Mouse (Mus musculus): ENCODE data around the gene Zcchc17.
A peak's percentile ranks its signal among the peaks of the same experiment; 100 is the strongest.

The Zcchc17 gene

DNA sequence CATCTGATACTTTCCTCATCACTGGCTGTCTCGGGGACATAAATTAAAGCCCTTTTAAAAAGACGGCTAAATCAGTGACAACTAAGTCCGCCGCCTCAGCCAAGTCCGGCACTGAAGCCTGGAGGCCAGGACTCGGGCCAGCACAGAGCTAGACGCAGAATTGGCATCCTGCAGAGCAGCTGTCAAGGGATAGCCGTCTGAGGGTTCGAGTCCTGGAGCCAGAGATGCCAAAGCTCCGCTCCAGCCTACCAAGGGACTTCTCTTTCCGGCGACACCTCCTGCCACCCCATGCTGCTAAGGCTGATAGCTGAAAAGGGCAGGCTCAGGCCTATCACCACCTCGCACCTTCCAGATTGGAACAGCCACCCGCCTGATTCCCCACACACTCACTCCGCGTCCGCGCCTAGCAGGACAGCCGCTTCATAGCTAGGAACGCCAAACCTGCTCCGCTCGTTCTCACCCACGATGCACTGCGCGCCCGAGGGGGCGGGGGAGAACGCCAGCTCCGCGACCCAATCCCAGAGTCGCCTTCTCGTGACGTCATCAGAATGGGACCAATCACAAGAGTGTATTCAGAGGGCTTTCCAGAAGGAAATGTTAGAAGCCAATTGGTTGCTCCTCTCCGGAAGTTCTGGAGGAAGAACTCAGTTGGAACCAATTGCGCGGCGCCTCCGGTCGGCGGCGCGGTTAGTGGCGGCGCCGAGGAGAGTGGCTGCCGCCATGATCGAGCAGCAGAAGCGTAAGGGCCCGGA, at the start of gene Zcchc17, which contains the start of gene Snrnp40:
Gene Zcchc17, minus strand, starts transcription at position 458 of the 752 bp plus-strand sequence.
Gene Snrnp40, plus strand, starts transcription at position 647 of the 752 bp plus-strand sequence.
- DNase-seq, result peak; percentile 99

DNA sequence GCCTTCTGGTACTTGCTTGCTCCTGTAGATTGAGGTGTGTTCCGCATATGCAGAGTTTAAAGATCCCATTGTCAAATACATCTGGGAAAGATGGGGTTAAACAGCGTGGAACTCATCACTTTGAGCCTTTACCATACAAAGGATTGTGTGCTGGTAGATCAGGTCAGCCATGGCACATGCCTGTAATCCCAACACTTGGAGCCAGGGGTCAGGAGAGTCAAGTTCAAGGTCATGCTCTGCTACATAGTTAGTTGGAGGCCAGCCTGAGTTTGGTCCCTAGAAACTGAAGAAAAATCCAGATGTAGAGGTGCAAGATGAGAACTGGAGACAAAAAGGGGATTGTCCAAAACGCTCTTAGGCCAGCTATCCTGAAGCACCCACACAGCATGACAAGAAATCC, 31.5 kb upstream of the Zcchc17 start:
- no peak for DNase-seq

DNA sequence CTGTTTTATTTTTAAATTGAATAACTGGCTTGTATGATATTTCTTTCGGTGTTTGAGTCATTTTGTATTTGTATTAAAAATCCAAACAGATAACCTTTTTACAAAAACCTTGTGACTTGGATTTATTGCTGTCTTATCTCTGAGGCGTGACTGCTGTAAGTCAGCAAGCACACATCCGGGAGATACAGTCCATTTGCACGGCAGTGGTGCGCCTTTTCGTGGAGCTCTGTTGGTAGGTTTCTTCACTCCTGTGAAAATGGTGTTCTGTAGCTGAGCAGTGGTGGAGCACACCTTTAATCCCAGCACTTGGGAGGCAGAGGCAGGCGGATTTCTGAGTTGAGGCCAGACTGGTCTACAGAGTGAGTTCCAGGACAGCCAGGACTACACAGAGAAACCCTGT, 30.2 kb upstream of the Zcchc17 start:
- DNase-seq, result no peak

DNA sequence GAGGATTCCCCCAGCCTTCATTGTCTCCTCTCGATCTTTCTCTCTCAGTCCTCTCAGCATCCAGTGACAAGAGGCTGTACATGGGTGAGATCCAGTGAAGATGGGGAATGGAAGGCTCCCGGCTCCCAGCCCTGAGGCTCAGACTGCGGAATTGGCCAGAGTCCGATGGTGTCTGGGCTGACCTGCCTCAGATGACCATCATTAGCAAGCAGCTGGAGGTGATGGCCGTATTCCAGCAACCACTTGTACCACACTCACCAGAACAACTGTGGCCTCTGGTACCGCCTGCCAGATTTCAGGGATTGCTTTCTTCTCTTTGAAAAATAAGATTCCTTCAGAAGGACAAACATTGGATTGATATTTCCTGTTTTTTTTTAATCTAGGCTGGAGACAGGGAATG, 29.8 kb upstream of the Zcchc17 start:
- DNase-seq, result peak; percentile 65

DNA sequence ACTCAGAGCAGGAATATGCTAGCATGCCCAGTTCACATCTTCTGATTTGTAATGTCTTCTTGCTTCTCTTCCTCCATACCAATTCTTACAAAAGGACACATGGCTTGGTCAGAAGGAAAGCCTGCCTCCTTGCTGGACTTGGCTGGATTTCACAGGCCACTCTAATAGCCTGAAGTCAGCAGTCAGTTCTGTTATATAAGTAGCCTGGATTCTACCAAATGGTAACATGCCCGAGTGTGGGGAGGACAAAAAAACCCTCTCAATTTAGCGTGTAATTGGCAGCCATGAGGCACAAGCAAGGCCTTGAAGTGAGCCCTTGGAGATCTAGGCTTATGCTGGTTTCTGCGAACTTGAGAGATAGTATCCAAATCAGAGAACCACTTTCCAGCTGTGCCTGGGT, 27.5 kb upstream of the Zcchc17 start:
- DNase-seq, result no peak

DNA sequence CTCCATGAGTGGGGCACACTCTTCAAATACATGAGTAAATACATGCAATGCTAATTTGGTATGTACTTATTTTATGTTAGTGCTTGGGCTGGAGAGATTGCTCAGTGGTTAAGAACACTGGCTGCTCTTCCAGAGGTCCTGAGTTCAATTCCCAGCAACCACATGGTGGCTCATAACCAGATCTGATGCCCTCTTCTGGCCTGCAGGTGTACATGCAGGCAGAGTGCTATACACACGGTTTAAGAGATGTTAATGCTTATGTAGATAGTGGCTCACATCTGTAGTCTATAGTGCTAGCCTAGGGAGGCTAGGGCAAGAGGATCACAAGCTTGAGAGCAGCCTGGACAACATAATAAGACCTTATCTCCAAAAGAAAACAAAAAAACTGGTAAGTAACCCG, 20.7 kb upstream of the Zcchc17 start:
- no peak for DNase-seq

DNA sequence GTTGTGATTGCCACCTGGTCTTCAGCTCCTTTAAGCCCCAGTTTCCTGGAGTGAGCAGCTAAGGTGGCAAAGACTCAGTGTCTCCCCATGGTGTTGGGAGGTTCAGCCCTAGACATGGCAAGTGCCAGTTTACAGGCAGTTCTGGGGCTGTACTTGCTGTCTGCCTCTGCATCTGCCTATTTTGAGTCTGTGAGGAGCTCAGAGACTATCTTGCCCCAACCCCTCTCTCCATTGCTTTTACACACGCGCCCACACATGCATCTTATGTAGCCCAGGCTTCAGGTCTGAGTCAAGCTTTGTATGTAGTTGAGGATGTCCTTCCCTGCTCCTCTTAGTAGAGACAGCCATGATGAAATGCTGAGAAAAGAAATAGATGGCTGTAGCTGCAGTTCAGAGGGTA, 19.4 kb upstream of the Zcchc17 start:
- no peak for DNase-seq

DNA sequence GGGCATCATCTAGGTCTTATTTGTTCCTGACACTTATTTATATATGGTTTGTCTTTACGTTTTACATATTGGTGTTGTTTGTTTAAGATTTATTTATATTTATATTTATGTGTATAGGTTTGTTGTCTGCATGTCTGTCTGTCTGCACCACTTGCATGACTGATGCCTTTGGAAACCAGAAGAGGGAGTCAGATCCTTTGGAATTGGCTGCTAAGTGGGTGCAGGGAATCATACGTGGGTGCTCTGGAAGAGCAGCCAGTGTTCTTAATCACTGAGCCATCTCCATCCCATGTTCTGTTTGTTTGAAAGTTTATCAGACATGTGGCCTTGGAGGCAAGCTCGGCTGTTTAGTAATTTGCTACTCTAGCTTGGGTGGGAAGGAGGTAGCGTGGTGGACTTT, 17.8 kb upstream of the Zcchc17 start:
- no peak for DNase-seq

DNA sequence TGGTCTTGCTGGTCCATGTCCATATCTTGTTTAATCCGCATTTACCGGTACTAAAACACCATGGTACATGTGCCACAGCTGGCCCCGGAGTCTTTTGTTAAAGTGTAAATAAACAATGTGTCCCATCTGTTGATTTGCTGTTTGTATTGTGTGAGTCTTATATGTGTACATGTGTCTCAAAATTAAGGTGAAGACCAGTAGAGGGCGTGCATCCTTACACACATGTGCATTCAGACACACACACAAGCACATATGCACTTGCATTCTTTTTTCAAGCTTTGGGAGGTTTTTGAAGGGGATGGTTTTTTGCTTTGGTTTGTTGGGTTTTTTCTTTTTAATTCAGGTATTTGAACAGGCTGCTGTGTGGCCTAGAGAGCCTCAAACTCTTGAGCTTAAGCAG, 16.9 kb upstream of the Zcchc17 start:
- DNase-seq, result no peak

DNA sequence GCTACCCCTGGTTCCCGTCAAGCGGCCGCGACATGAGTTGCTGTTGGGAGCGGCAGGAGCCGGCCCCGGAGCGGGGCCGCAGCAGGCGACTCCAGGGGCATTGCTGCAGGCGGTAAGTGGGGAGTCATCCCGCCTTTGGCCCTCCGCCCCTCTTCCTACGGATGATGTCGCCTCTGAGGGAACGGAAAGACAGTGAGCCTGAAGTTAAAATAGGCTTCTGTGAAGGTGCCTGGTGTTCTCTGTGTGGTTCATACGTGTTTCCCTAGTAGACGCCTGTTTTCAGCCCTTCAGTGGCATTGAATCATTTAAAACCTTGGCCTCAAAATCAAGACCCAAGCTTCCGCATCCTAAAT, 471 bp upstream of the Zcchc17 start:
- no peak for DNase-seq

DNA sequence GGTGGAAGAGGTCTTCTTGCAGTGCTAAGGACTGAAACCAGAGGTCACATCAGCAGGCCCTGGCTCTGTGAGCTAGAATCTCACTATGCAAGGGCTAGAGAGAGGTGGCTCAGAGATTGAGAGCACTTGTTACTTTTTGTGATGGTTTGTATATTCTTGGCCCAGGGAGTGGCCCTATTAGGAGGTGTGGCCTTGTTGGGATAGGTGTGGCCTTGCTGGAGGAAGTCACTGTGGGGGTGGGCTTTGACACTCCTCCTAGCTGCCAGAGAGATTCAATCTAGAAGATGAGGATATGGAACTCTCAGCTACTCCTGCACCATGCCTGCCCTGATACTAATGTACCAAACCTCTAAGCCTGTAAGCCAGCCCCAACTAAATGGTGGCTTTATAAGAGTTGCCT, 1.8 kb downstream of the Zcchc17 start:
- no peak for DNase-seq

DNA sequence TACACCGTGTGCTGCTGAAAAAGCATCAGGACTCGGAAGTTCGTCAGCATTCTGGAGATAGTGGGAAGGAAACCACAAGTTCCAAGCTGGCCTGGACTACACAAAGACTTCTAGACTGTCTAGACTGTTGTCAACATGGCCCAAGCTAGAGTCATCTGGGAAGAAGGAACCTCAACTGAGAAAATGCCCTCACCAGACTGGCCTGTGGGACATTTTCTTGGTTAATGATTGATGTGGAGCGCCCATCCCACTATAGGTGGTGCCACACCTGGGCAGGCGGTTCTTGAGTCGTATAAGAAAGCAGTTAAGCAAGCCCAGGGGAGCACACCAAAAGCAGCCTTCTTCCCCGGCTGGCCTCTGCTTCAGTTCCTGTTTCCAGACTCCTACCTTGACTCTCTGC, 7.2 kb downstream of the Zcchc17 start:
- no peak for DNase-seq

DNA sequence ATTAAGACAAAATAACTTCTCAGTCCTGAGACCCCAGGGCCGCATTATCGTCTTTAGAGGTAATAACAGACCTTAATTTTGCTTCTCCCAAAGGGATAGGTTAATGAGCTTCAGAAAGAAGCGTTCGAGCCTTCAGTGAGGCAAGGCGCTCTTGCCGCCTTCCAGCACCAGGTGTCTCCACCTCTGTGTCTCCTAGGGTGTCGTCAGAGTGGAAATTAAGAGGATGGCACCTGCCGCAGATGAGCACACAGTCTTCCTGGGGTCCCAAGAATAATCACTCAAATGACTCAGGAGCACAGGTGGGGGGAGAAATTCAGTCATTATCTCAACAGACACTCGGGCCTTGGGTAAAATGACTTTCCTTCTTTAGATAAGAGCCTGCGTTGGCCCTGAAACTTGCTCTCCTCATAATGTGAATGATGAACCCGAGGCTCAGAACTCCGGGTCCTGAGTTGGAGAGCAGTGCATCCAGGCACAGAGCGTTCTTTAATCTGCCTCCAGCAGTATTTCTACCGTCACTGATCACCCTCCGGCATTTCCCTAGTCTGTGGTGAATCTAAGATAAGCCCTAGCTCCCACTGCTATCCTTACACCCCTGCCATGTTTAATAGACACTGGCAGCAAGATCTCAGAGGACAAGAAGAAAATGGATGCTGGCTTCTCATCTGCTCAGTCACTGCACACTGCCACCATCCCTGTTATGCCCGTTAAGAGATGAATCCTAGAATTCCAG, 8.9 kb downstream of the Zcchc17 start:
- DNase-seq, result no peak

DNA sequence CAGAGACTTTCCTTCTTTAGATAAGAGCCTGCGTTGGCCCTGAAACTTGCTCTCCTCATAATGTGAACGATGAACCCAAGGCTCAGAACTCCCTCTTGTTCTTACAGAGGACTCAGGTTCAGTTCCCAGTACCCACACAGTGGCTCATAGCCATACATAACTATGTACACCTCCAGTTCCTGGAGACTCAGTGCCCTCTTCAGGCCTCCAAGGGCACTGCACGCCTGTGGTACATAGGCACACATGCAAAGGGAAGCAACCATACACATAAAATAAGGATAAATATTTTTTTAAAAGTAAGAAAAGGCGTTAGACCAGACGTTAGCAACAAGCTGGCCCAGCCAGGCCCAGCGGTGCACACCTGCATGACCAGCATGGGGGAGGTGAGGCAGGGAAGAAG, 10.1 kb downstream of the Zcchc17 start:
- no peak for DNase-seq

DNA sequence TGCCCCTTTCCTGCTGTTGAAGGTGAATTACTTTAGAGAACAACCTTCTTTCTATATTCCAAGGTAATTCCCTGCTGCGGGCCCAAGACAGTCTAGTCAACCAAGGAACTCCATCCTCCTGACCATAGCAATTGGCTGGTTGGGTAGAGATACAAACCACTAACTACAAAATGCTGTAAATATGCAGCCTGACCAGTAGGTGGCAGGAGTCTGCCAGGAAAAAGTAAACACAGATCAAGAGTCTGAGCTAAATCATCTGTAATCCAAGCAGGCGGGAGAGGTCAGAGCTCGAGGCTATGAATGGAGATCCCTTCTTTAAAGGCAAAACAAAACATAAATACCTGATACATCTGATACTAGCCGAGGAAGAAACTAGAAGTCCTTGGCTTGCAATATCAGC, 18.1 kb downstream of the Zcchc17 start:
- DNase-seq, result peak; percentile 58

DNA sequence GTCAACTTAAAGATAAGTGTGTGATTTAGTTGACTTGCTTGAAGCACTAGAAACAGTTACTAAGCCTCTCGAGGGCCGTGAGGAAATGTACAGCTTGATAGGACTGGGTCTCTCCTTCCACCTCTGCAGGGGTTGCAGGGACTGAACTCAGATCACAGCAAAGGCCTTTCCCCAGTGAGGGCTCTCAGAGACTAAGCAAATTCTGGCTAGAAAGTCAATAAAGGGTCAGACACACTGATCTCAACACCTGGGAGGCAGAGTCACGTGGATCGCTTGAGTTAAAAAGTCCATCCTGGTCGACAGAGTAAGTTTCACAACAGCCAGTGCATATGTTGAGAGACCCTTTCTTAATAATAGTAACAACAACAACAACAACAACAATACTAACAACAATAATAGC, 23.9 kb downstream of the Zcchc17 start:
- no peak for DNase-seq

DNA sequence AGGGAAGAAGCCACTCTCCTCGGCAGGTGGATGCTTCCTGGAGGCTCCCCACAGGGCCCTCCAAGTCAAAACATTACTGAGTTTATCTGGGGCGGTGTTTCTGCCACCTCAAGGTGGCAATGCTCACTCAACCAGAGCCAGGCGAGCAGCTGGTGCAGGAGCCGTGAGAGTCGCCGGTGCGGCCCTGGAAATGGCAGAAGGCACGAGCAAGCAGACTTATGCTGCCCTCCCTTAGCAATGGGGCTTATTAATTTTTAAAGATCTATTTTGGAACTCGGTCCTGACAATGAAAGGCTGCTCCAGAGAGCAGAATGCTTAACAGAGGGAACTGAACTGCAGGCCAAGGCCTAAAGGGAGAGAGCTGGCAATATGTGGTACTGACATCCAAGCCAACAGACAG, 32.4 kb downstream of the Zcchc17 start:
- DNase-seq, result no peak

DNA sequence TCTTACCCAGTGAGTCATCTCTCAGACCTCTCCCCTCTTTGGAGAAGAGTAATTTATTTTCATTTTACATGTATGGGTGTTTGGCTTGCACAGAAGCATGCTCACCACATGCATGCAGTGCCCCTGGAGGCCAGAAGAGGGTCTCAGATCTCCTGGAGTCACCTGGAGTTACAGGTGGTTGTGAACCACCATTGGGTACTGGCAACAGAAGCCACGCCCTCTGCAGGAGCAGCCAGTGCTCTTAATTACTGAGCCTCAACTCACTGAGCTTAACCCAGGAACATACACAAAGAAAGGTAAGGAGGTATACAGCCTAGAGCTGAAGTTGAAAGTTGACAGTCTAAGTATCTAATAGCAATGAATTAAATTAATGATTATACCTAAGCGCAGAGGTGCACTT, 34.3 kb downstream of the Zcchc17 start:
- DNase-seq, result no peak

DNA sequence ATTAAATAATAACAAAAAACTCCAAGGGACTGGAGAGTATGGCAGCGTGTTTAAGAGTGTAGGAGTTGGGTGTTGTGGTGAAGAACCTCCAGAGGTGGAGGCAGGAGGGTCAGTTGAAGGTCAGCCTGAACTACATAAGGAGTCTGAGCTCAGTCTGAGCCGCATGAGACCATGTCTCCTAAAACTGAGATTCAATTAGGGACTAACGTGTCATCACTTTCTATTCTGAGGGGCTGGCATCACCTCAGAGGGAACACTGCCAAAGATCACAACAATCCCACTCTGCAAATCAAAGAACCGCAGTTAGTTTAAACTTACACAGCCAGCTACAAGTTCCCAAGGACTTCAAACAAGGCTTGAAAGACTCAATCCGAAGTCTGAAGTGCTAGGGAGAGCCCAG, 36.1 kb downstream of the Zcchc17 start:
- peak; percentile 14 for DNase-seq

DNA sequence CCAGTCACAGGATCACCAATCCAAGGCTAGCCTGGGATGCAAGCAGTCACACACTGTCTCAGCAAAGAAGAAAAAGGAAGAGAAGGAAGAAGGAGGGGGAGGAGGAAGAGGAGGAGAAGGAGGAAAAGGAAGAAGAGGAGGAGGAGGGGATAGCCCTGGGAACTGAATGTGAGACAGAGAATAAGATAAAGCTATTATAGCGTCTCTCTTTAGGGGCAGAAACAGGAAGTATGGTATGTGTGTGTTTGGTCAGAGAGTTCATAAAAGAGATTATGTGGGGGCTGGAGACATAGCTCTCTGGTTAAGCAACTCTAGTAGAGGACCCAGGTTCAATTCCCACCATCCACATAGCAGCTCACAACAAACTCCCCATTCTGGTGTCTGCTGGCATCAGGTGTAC, 36.6 kb downstream of the Zcchc17 start:
- no peak for DNase-seq

DNA sequence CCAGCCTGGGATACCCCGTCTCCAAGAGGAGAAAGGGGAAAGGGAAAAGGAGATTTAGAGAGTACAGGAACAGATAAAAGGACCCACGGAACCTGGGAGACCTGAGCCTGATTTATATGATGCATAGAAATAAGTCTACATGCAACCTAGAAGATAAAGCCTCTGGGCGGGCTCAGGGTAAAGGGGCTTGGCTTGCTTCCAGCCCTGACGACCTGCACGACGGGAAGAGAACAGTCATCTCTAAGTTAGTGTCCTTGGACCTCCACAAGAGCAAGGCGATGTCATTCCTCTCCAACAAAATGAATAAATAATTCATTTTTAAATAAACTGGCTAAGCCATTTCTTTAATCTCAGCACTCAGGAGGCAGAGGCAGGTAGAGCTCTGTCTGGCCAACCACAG, 37.2 kb downstream of the Zcchc17 start:
- no peak for DNase-seq

DNA sequence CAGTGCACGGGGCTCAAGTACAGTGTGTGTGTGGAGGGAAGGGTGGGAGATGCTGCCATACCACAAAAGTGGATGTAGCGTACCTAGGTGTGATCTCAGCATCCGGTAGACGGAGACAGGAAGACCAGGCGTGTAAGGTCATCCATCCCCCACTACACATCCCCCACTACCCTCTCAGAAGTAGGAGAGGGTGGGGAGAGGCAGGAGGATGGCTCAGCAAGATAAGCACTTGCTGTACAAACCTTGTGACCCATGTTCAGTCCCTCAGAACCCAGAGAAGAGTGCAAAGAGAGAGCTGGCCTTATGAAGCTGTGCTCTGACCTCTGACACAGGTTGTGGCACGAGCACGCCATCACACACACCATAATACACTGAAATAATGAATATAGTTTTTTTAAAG, 38.1 kb downstream of the Zcchc17 start:
- DNase-seq, result no peak

DNA sequence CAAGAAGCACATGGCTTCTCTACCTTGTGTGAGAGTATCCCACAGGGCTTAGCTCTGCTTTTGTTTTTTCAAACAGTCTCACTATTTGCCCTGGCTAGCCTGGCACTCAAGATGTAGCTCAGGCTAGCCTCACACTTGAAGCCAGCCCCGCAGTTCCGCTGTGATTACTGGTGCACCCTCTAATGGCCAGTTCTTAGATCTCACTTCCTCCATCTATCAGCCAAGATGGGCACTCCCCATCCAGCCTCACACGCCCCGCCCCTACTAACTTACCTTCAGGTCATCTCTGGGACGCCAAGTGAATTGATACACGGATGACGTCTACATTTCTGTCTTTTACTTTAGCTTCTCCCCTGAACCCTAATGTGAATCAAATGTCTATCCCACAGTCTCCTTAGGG, 40.2 kb downstream of the Zcchc17 start:
- DNase-seq, result no peak

DNA sequence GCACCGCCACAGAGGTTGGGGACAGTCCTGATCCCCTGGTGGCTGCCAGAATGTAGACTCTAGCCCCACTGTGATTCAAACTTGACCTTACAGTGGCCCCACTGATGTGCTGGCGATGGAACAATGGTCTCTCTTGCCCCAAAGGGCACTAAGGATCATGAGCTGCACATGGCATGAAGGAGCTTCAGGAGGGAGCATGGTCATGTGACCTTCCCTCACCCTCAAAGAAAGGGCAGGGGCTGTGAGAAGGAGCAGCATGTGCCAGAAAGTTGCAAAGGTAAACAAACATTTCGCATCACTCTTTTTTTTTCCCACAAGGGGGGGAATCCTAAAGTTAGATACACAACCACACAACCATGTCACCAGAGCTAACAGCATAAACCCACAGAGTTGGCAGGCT, 41.6 kb downstream of the Zcchc17 start:
- no peak for DNase-seq

DNA sequence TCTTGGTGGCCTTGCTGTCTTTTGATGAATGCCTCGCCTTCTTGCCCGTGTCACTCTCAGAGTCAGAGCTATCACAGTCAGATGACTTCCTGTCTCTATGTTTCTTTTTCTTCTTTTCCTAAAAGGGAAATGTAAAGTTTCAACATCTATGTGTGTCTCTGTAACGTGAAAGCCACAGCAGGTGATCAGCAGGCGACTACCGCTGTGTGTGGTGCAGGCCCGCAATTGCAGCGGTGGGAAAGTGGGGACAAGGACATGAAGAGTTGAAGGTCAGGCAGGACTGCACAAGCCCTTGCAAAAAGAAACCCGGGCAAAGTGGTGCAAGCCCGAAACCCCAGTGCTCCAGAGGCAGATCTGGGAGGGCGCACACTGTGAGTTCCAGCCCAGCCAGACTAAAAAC, 43.1 kb downstream of the Zcchc17 start:
- no peak for DNase-seq

Measured in lung, postnatal 14 days (tissue).